Mouse (Mus musculus): ENCODE data around the gene Cacng2.

- TF ChIP-seq EP300 (IDR thresholded peaks at IDR 0.05; ENCODE audit: insufficient read depth, low read depth, low read length), result no peak
- TF ChIP-seq CTCF (IDR thresholded peaks at IDR 0.05), result no peak
Measured at GRCm38 (mm10) chr15:78050682-78051081, 69.1 kb downstream of the Cacng2 start.

Data from heart, adult 2 months (tissue).